Mouse (Mus musculus) layer of hippocampus, postnatal 10 days (tissue): ENCODE data around the gene Ppfia3. TPM values are rescaled to one million over a fixed set of nuclear protein-coding genes. Genes with fewer than 3 reads are reported as not detected.

Experiments
- DNase-seq, 2 experiments: peaks; one replicate each; pipeline ENCODE4 v3.0.0; 2021; ENCODE audit warnings: low spot score in 2 of 2
- total RNA-seq, 2 experiments: library from RNA; stranded (reverse); gene quantifications; 2 replicates each; pipeline ENCODE4 v1.2.3; 2021

The Ppfia3 gene
- total RNA-seq, 2 experiments from 2014 or later = 124 to 128 TPM

- no peak for DNase-seq
Observed at GRCm38 (mm10) chr7:45315182-45315701, 51.6 kb downstream of the Ppfia3 start.

- DNase-seq = no peak
Observed at GRCm38 (mm10) chr7:45313495-45313894, 53.3 kb downstream of the Ppfia3 start.

- no peak for DNase-seq
Observed at GRCm38 (mm10) chr7:45312686-45313453, 53.9 kb downstream of the Ppfia3 start.

- DNase-seq = no peak
Observed at GRCm38 (mm10) chr7:45312023-45312422, 54.8 kb downstream of the Ppfia3 start.

- peak; percentile 63 to 69 for DNase-seq
Observed at GRCm38 (mm10) chr7:45309455-45309854, 57.4 kb downstream of the Ppfia3 start.

- DNase-seq = no peak
Observed at GRCm38 (mm10) chr7:45308551-45309240, 58.1 kb downstream of the Ppfia3 start.

- peak; percentile 74 to 75 for DNase-seq
Observed at GRCm38 (mm10) chr7:45305275-45305674, 61.5 kb downstream of the Ppfia3 start.

- DNase-seq = no peak
Observed at GRCm38 (mm10) chr7:45304869-45305268, 62.0 kb downstream of the Ppfia3 start.

GRCm38 (mm10) chr7:45302626-45303025 is 64.2 kb downstream of the Ppfia3 start:
- peak; percentile 60 to 61 for DNase-seq

GRCm38 (mm10) chr7:45300270-45300669 is 66.5 kb downstream of the Ppfia3 start:
- DNase-seq = peak; percentile 77 to 80

GRCm38 (mm10) chr7:45299752-45300151 is 67.1 kb downstream of the Ppfia3 start:
- peak; percentile 78 to 84 for DNase-seq

- no peak for DNase-seq
Observed at GRCm38 (mm10) chr7:45297563-45297962, 69.3 kb downstream of the Ppfia3 start.

- no peak for DNase-seq
Observed at GRCm38 (mm10) chr7:45296626-45297025, 70.2 kb downstream of the Ppfia3 start.

Other genes starting within 250 kb of the Ppfia3 start
- 100 to 1,000 TPM; 456 to 554 TPM for gene Rps11, start 242.6 kb downstream of the Ppfia3 start, total RNA-seq
- 100 to 1,000 TPM; 946 to 985 TPM for gene Rpl13a, start 238.3 kb downstream of the Ppfia3 start, total RNA-seq
- not detected for gene Gm45713, start 230.8 kb downstream of the Ppfia3 start, total RNA-seq
- 1 to 10 TPM; 4.3 to 6.0 TPM for gene Flt3l, start 230.6 kb downstream of the Ppfia3 start, total RNA-seq
- 10 to 100 TPM; 60.7 to 63.1 TPM for gene Pih1d1, start 212.7 kb downstream of the Ppfia3 start, total RNA-seq
- 10 to 100 TPM; 12.2 to 17.3 TPM for gene Aldh16a1, start 212.4 kb downstream of the Ppfia3 start, total RNA-seq
- gene Slc17a7, start 203.1 kb downstream of the Ppfia3 start, total RNA-seq = 1,000 to 10,000 TPM; 1,094 to 1,136 TPM
- gene Gfy, start 187.4 kb downstream of the Ppfia3 start, total RNA-seq = under 1 TPM; 0.18 to 0.43 TPM
- not detected for gene Pth2, start 186.0 kb downstream of the Ppfia3 start, total RNA-seq
- gene Ccdc155, start 162.1 kb downstream of the Ppfia3 start, total RNA-seq = 1 to 10 TPM; 2.2 to 2.9 TPM
- 10 to 100 TPM in 1 of 2 experiments, 1 to 10 TPM in 1; 8.3 to 10.7 TPM for gene Dkkl1, start 154.9 kb downstream of the Ppfia3 start, total RNA-seq
- gene Tead2, start 151.3 kb downstream of the Ppfia3 start, total RNA-seq = 10 to 100 TPM; 12.5 to 13.7 TPM
- gene Cd37, start 127.9 kb downstream of the Ppfia3 start, total RNA-seq = 1 to 10 TPM; 4.6 to 5.0 TPM
- 1 to 10 TPM; 1.0 to 1.2 TPM for gene Slc6a16, start 125.9 kb downstream of the Ppfia3 start, total RNA-seq
- not detected for gene Slc6a21, start 89.5 kb downstream of the Ppfia3 start, total RNA-seq
- gene Trpm4, start 33.2 kb downstream of the Ppfia3 start, total RNA-seq = 10 to 100 TPM; 19.6 to 20.9 TPM
- gene Hrc, start 31.7 kb downstream of the Ppfia3 start, total RNA-seq = under 1 TPM; 0.85 to 0.96 TPM
- 100 to 1,000 TPM; 137 to 163 TPM for gene Lin7b, start 3.6 kb upstream of the Ppfia3 start, total RNA-seq
- gene Snrnp70, start 28.7 kb upstream of the Ppfia3 start, total RNA-seq = 100 to 1,000 TPM; 393 to 440 TPM
- gene Kcna7, start 38.6 kb upstream of the Ppfia3 start, total RNA-seq = not detected
- under 1 TPM; 0.18 to 0.22 TPM for gene Ntf5, start 46.7 kb upstream of the Ppfia3 start, total RNA-seq
- gene Lhb, start 53.8 kb upstream of the Ppfia3 start, total RNA-seq = under 1 TPM in 1 of 2 experiments, not detected in 1; 0.75 TPM
- gene Gys1, start 67.8 kb upstream of the Ppfia3 start, total RNA-seq = 10 to 100 TPM; 18.9 to 20.9 TPM
- 10 to 100 TPM; 44.5 to 44.9 TPM for gene Ruvbl2, start 71.1 kb upstream of the Ppfia3 start, total RNA-seq
- 100 to 1,000 TPM; 429 to 433 TPM for gene Ftl1, start 92.9 kb upstream of the Ppfia3 start, total RNA-seq
- gene Bax, start 99.9 kb upstream of the Ppfia3 start, total RNA-seq = 100 to 1,000 TPM; 103 to 123 TPM
- under 1 TPM in 1 of 2 experiments, not detected in 1; 0.23 TPM for gene Tulp2, start 114.9 kb upstream of the Ppfia3 start, total RNA-seq
- 1 to 10 TPM; 1.2 to 1.4 TPM for gene Gm45808, start 119.8 kb upstream of the Ppfia3 start, total RNA-seq
- 1 to 10 TPM; 2.0 to 2.6 TPM for gene Dhdh, start 121.8 kb upstream of the Ppfia3 start, total RNA-seq
- 100 to 1,000 TPM; 107 to 117 TPM for gene Nucb1, start 143.4 kb upstream of the Ppfia3 start, total RNA-seq
- 10 to 100 TPM; 23.6 to 29.3 TPM for gene Ppp1r15a, start 159.2 kb upstream of the Ppfia3 start, total RNA-seq
- gene Plekha4, start 159.3 kb upstream of the Ppfia3 start, total RNA-seq = under 1 TPM; 0.80 to 0.94 TPM
- not detected for gene Hsd17b14, start 187.9 kb upstream of the Ppfia3 start, total RNA-seq
- gene Bcat2, start 203.1 kb upstream of the Ppfia3 start, total RNA-seq = 10 to 100 TPM; 20.8 to 22.9 TPM
- not detected for gene Fgf21, start 248.5 kb upstream of the Ppfia3 start, total RNA-seq